Mouse (Mus musculus): ENCODE measurements around the gene Gm43552.

GRCm38 (mm10) chr5:65390648-65391644, 101.7 kb downstream of the Gm43552 start, which contains the start of the genes Rpl9 and Lias:
- TF ChIP-seq CTCF (IDR thresholded peaks at IDR 0.05; ENCODE audit: low read depth, low read length) (no peak), POLR2A (IDR thresholded peaks at IDR 0.05; ENCODE audit: insufficient read depth, low read length) (no peak)

Data from ES-Bruce4 (cell line).